Mouse (Mus musculus): ENCODE results near the gene Macf1. TPM values are rescaled to one million over a fixed set of nuclear protein-coding genes. Genes with fewer than 3 reads are reported as not detected.
"Not testable (repeated sequence)": the region's sequence is repeated elsewhere in the genome, so short reads cannot be mapped to it uniquely, and the experiment has no call there.

Macf1 gene
- total RNA-seq, 2 experiments from 2014 or later: 194 to 241 TPM

GRCm38 (mm10) chr4:123643561-123643960 lies 40.6 kb downstream of the Macf1 start:
- no peak for DNase-seq (ENCODE audit: extremely low spot score in 1 of 2, low spot score in 1 of 2)

GRCm38 (mm10) chr4:123642877-123643276 lies 41.3 kb downstream of the Macf1 start:
- no peak for DNase-seq (ENCODE audit: extremely low spot score in 1 of 2, low spot score in 1 of 2)

- no peak for DNase-seq (ENCODE audit: extremely low spot score in 1 of 2, low spot score in 1 of 2)
These were observed 47.0 kb downstream of the Macf1 start for GRCm38 (mm10) chr4:123637136-123637535.

GRCm38 (mm10) chr4:123635428-123635827 lies 48.7 kb downstream of the Macf1 start:
- DNase-seq (ENCODE audit: extremely low spot score in 1 of 2, low spot score in 1 of 2): no peak

GRCm38 (mm10) chr4:123634436-123634835 lies 49.7 kb downstream of the Macf1 start:
- DNase-seq (ENCODE audit: extremely low spot score in 1 of 2, low spot score in 1 of 2): no peak

- DNase-seq (ENCODE audit: extremely low spot score in 1 of 2, low spot score in 1 of 2): no peak
These were observed 50.3 kb downstream of the Macf1 start for GRCm38 (mm10) chr4:123633874-123634273.

- peak in 1 of 2 experiments; percentile 13 for DNase-seq (ENCODE audit: extremely low spot score in 1 of 2, low spot score in 1 of 2)
These were observed 50.8 kb downstream of the Macf1 start for GRCm38 (mm10) chr4:123633370-123633769.

- not testable (repeated sequence) for DNase-seq (ENCODE audit: extremely low spot score in 1 of 2, low spot score in 1 of 2)
These were observed 52.0 kb downstream of the Macf1 start for GRCm38 (mm10) chr4:123632116-123632515.

- DNase-seq (ENCODE audit: extremely low spot score in 1 of 2, low spot score in 1 of 2): no peak
These were observed 52.5 kb downstream of the Macf1 start for GRCm38 (mm10) chr4:123631654-123632053.

- DNase-seq (ENCODE audit: extremely low spot score in 1 of 2, low spot score in 1 of 2): no peak
These were observed 56.5 kb downstream of the Macf1 start for GRCm38 (mm10) chr4:123627683-123628082.

GRCm38 (mm10) chr4:123625332-123626072 lies 58.7 kb downstream of the Macf1 start:
- no peak for DNase-seq (ENCODE audit: extremely low spot score in 1 of 2, low spot score in 1 of 2)

GRCm38 (mm10) chr4:123624438-123624837 lies 59.7 kb downstream of the Macf1 start:
- no peak for DNase-seq (ENCODE audit: extremely low spot score in 1 of 2, low spot score in 1 of 2)

GRCm38 (mm10) chr4:123623742-123624151 lies 60.4 kb downstream of the Macf1 start:
- DNase-seq (ENCODE audit: extremely low spot score in 1 of 2, low spot score in 1 of 2): no peak

GRCm38 (mm10) chr4:123621732-123622131 lies 62.4 kb downstream of the Macf1 start:
- no peak for DNase-seq (ENCODE audit: extremely low spot score in 1 of 2, low spot score in 1 of 2)

GRCm38 (mm10) chr4:123617727-123618389 lies 66.3 kb downstream of the Macf1 start:
- DNase-seq (ENCODE audit: extremely low spot score in 1 of 2, low spot score in 1 of 2): no peak

- DNase-seq (ENCODE audit: extremely low spot score in 1 of 2, low spot score in 1 of 2): no peak
These were observed 67.2 kb downstream of the Macf1 start for GRCm38 (mm10) chr4:123616971-123617370.

- DNase-seq (ENCODE audit: extremely low spot score in 1 of 2, low spot score in 1 of 2): no peak
These were observed 67.7 kb downstream of the Macf1 start for GRCm38 (mm10) chr4:123616501-123616900.

- DNase-seq (ENCODE audit: extremely low spot score in 1 of 2, low spot score in 1 of 2): no peak
These were observed 70.7 kb downstream of the Macf1 start for GRCm38 (mm10) chr4:123613309-123613947.

GRCm38 (mm10) chr4:123611940-123612339 lies 72.2 kb downstream of the Macf1 start:
- DNase-seq (ENCODE audit: extremely low spot score in 1 of 2, low spot score in 1 of 2): no peak

- no peak for DNase-seq (ENCODE audit: extremely low spot score in 1 of 2, low spot score in 1 of 2)
These were observed 72.9 kb downstream of the Macf1 start for GRCm38 (mm10) chr4:123611241-123611640.

- DNase-seq (ENCODE audit: extremely low spot score in 1 of 2, low spot score in 1 of 2): no peak
These were observed 77.0 kb downstream of the Macf1 start for GRCm38 (mm10) chr4:123607174-123607573.

All from layer of hippocampus, postnatal 25 days (tissue).